In the genomic region with DNA sequence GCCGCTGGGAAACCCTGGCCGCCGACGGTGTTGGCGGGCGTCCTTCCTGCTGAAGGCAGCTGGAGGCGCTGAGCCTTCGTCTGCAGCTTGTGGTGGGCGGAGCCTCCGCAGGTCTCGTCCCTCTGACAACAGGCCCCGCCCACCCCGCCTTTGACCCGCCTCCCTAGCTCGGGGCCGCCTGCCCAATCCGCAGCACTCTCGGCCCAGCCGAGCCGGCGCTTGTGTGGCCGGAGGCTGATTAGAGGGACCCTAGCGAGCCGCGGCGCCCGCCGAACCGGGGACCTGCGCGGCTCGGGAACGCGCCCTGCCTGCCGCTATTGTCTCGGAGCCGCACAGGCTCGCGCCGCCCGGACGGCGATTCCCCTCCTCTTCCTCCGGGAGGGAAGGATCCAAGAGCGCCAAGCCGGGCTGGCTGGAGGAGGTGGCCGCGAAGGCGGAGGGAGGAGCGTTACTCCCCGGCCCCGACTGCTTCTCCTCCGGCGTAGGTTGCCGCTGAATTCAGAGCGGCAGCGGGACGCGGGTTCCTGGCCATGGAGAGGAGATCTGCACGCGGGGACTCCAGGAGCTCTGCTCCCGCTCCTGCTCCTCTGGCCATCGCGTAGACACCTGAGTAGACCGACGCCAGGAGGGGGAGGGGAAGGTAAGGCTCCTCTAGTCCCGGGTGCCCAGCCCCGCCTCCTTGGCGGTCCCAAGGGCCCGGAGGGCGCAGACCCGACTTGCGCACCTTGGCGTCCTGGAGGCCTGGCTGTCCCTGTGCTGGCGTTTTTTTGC, we compare ENCODE assay signal across 8 mouse cellular contexts. TPM values are rescaled to one million over a fixed set of nuclear protein-coding genes. Genes with fewer than 3 reads are reported as not detected.
DNase-seq lines count a peak whose midpoint lies in the region; ATAC-seq and TF ChIP-seq lines count a peak whose summit lies in the region.

TSS of gene Cemip2 (plus strand) at position 196 of the 771 bp plus-strand sequence.

- H3K4me1 ChIP-seq in ES-Bruce4 (ENCODE audit: control insufficient read depth, insufficient read depth, low read length) = peaks cover 1% of the 10 kb centered on the region
- peaks cover 52% of the 10 kb centered on the region for H3K4me1 ChIP-seq in forebrain, embryonic 12.5 days
- peaks cover 36% of the 10 kb centered on the region for H3K4me1 ChIP-seq in heart, postnatal 0 days (ENCODE audit: control insufficient read depth, insufficient read depth)
- H3K4me1 ChIP-seq in liver, embryonic 15.5 days (replicated peaks) = peaks cover 34% of the 10 kb centered on the region
- H3K4me1 ChIP-seq in neural tube, embryonic 11.5 days (ENCODE audit: control insufficient read depth, insufficient read depth, low read length) = peaks cover 27% of the 10 kb centered on the region
- peaks cover 31% of the 10 kb centered on the region for H3K4me1 ChIP-seq in stomach, embryonic 16.5 days (ENCODE audit: control insufficient read depth, insufficient read depth, low read length)

- no peaks in the 10 kb centered on the region for H3K9me3 ChIP-seq in ES-Bruce4 (replicated peaks; ENCODE audit: control insufficient read depth, insufficient read depth, low read length, poor library complexity, severe bottlenecking)
- H3K9me3 ChIP-seq in forebrain, embryonic 12.5 days = no peaks in the 10 kb centered on the region
- no peaks in the 10 kb centered on the region for H3K9me3 ChIP-seq in heart, postnatal 0 days (replicated peaks; ENCODE audit: control insufficient read depth, low read length)
- no peaks in the 10 kb centered on the region for H3K9me3 ChIP-seq in liver, embryonic 15.5 days (replicated peaks)
- no peaks in the 10 kb centered on the region for H3K9me3 ChIP-seq in neural tube, embryonic 11.5 days (ENCODE audit: control insufficient read depth, low read length)
- H3K9me3 ChIP-seq in stomach, embryonic 16.5 days (replicated peaks; ENCODE audit: control insufficient read depth, low read length) = no peaks in the 10 kb centered on the region

- peak; percentile 95 for ATAC-seq in forebrain, embryonic 12.5 days (ENCODE audit: low FRiP score)
- ATAC-seq in heart, postnatal 0 days (ENCODE audit: insufficient read depth, low read depth) = peak; percentile 94
- peak; percentile 96 for ATAC-seq in liver, embryonic 15.5 days (ENCODE audit: insufficient read depth)
- ATAC-seq in neural tube, embryonic 11.5 days (ENCODE audit: insufficient read depth, low FRiP score, low TSS enrichment) = peak; percentile 90
- ATAC-seq in stomach, embryonic 16.5 days (ENCODE audit: insufficient read depth, low FRiP score) = peak; percentile 97

- peak within 1 kb of the TSS; percentile 91 for H3K4me3 ChIP-seq in ES-Bruce4 (ENCODE audit: low read depth, low read length)
- H3K4me3 ChIP-seq in forebrain, embryonic 12.5 days (replicated peaks) = peak within 1 kb of the TSS; percentile 87
- H3K4me3 ChIP-seq in heart, postnatal 0 days (ENCODE audit: low read depth, low read length) = peak within 1 kb of the TSS; percentile 93
- H3K4me3 ChIP-seq in liver, embryonic 15.5 days (replicated peaks) = peak within 1 kb of the TSS; percentile 82
- peak within 1 kb of the TSS; percentile 93 for H3K4me3 ChIP-seq in neural tube, embryonic 11.5 days (ENCODE audit: low read depth, low read length)
- H3K4me3 ChIP-seq in stomach, embryonic 16.5 days (replicated peaks; ENCODE audit: low read length) = peak within 1 kb of the TSS; percentile 93

- no peaks in the 10 kb centered on the region for H3K27me3 ChIP-seq in ES-Bruce4 (ENCODE audit: control insufficient read depth, insufficient read depth, low read length, poor library complexity, severe bottlenecking)
- 0 out of 2 replicates have a peak, but pooled peaks cover 3% of the 10 kb centered on the region for H3K27me3 ChIP-seq in forebrain, embryonic 12.5 days
- no peaks in the 10 kb centered on the region for H3K27me3 ChIP-seq in heart, postnatal 0 days (ENCODE audit: control insufficient read depth, insufficient read depth, low read length)
- H3K27me3 ChIP-seq in liver, embryonic 15.5 days = peaks cover 27% of the 10 kb centered on the region
- no peaks in the 10 kb centered on the region for H3K27me3 ChIP-seq in neural tube, embryonic 11.5 days (ENCODE audit: control insufficient read depth, insufficient read depth, low read length)
- H3K27me3 ChIP-seq in stomach, embryonic 16.5 days (ENCODE audit: control insufficient read depth, insufficient read depth, low read length) = no peaks in the 10 kb centered on the region

- TF ChIP-seq CTCF in ES-Bruce4 (IDR thresholded peaks at IDR 0.05; ENCODE audit: low read depth, low read length) = peak; percentile 51
- peak; percentile 50 for TF ChIP-seq CTCF in heart, postnatal 0 days (IDR thresholded peaks at IDR 0.05; ENCODE audit: low read depth)

- DNase-seq in c-Kit-positive CD71-positive TER-119-positive erythroid progenitor cells, embryonic 14.5 days (ENCODE audit: low spot score) = peak; percentile 89
- peak; percentile 95 for DNase-seq in heart, postnatal 0 days (ENCODE audit: low spot score)
- peak; percentile 97 to 99 for DNase-seq in kidney, postnatal 36 days
- peak; percentile 98 for DNase-seq in neural tube, embryonic 11.5 days (ENCODE audit: low spot score)

- WGBS in forebrain, embryonic 12.5 days = under 1% methylated on average over 68 of the region's 75 CpGs
- under 1% methylated on average over 52 of the region's 75 CpGs for WGBS in heart, postnatal 0 days
- under 1% methylated on average over 73 of the region's 75 CpGs for WGBS in liver, embryonic 15.5 days (ENCODE audit: insufficient replicate concordance)
- under 1% methylated on average over 73 of the region's 75 CpGs for WGBS in neural tube, embryonic 11.5 days
- under 1% methylated on average over 74 of the region's 75 CpGs for WGBS in stomach, embryonic 16.5 days

- H3K4me2 ChIP-seq in forebrain, embryonic 12.5 days = peak within 1 kb of the TSS; percentile 83
- peak within 1 kb of the TSS; percentile 59 for H3K4me2 ChIP-seq in heart, postnatal 0 days (ENCODE audit: low read depth, low read length)
- H3K4me2 ChIP-seq in liver, embryonic 15.5 days = peak within 1 kb of the TSS; percentile 94
- peak within 1 kb of the TSS; percentile 80 for H3K4me2 ChIP-seq in neural tube, embryonic 11.5 days (ENCODE audit: low read depth)
- H3K4me2 ChIP-seq in stomach, embryonic 16.5 days (ENCODE audit: low read depth, low read length) = peak within 1 kb of the TSS; percentile 83

- TF ChIP-seq EP300 in ES-Bruce4 (IDR thresholded peaks at IDR 0.05; ENCODE audit: insufficient read depth, low read depth, low read length) = 0 out of 2 replicates have a peak, but pooled peaks have one; percentile 15
- TF ChIP-seq EP300 in heart, postnatal 0 days (IDR thresholded peaks at IDR 0.05; ENCODE audit: low read depth) = no peak

- peak; percentile 63 for TF ChIP-seq POLR2A in ES-Bruce4 (IDR thresholded peaks at IDR 0.05; ENCODE audit: insufficient read depth, low read length)

- H3K36me3 ChIP-seq in ES-Bruce4 (ENCODE audit: control insufficient read depth, insufficient read depth, low read length, poor library complexity, severe bottlenecking) = no peaks in the 10 kb centered on the region
- no peaks in the 10 kb centered on the region for H3K36me3 ChIP-seq in forebrain, embryonic 12.5 days (replicated peaks)
- H3K36me3 ChIP-seq in heart, postnatal 0 days (replicated peaks; ENCODE audit: control insufficient read depth, insufficient read depth, low read length) = no peaks in the 10 kb centered on the region
- no peaks in the 10 kb centered on the region for H3K36me3 ChIP-seq in liver, embryonic 15.5 days (replicated peaks)
- no peaks in the 10 kb centered on the region for H3K36me3 ChIP-seq in neural tube, embryonic 11.5 days (ENCODE audit: control insufficient read depth, insufficient read depth, low read length)
- no peaks in the 10 kb centered on the region for H3K36me3 ChIP-seq in stomach, embryonic 16.5 days (ENCODE audit: control insufficient read depth, insufficient read depth, low read length)

- peak within 1 kb of the TSS; percentile 48 for H3K27ac ChIP-seq in ES-Bruce4 (ENCODE audit: insufficient read depth, low read length)
- peak within 1 kb of the TSS; percentile 98 for H3K27ac ChIP-seq in forebrain, embryonic 12.5 days
- peak within 1 kb of the TSS; percentile 95 for H3K27ac ChIP-seq in heart, postnatal 0 days (ENCODE audit: low read depth)
- peak within 1 kb of the TSS; percentile 70 for H3K27ac ChIP-seq in liver, embryonic 15.5 days (replicated peaks)
- peak within 1 kb of the TSS; percentile 93 for H3K27ac ChIP-seq in neural tube, embryonic 11.5 days (ENCODE audit: low read depth, low read length)
- H3K27ac ChIP-seq in stomach, embryonic 16.5 days (ENCODE audit: low read length) = peak within 1 kb of the TSS; percentile 88

- peak within 1 kb of the TSS; percentile 87 for H3K9ac ChIP-seq in ES-Bruce4 (ENCODE audit: low read depth, poor library complexity, severe bottlenecking)
- H3K9ac ChIP-seq in forebrain, embryonic 12.5 days = peak within 1 kb of the TSS; percentile 89
- H3K9ac ChIP-seq in heart, postnatal 0 days (replicated peaks; ENCODE audit: low read depth, low read length) = peak within 1 kb of the TSS; percentile 84
- peak within 1 kb of the TSS; percentile 70 for H3K9ac ChIP-seq in liver, embryonic 15.5 days
- H3K9ac ChIP-seq in neural tube, embryonic 11.5 days (ENCODE audit: low read length) = peak within 1 kb of the TSS; percentile 95
- peak within 1 kb of the TSS; percentile 78 for H3K9ac ChIP-seq in stomach, embryonic 16.5 days (ENCODE audit: low read length)

RNA-seq across cellular contexts. Expression of gene Cemip2, which starts in this region (rescaled TPM):
- 41.9 and 43.1 TPM in 2 replicates for polyA plus RNA-seq in ES-Bruce4 (2011; ENCODE audit: insufficient read depth, insufficient read length, low read depth, missing spikeins)
- 88.7 and 89.2 TPM in 2 replicates for polyA plus RNA-seq in forebrain, embryonic 12.5 days (2016; fragmentation: Nextera tagmentation; extraction: Ambion mirVana)
- 55.8 and 58.8 TPM in 2 replicates for total RNA-seq in heart, postnatal 0 days (2014; rRNA removed; ENCODE audit: low replicate concordance)
- polyA plus RNA-seq in heart, postnatal 0 days (2015; fragmentation: Nextera tagmentation; extraction: Ambion mirVana) = 19.1 and 20.2 TPM in 2 replicates
- 7.2 and 8.5 TPM in 2 replicates for polyA plus RNA-seq in liver, embryonic 15.5 days (2015; fragmentation: Nextera tagmentation; extraction: Ambion mirVana)
- polyA plus RNA-seq in neural tube, embryonic 11.5 days (2014; fragmentation: Nextera tagmentation; extraction: Ambion mirVana) = 99.9 and 108 TPM in 2 replicates
- 11.7 and 13.0 TPM in 2 replicates for polyA plus RNA-seq in stomach, embryonic 16.5 days (2015; fragmentation: Nextera tagmentation; extraction: Ambion mirVana)

Comparison
In these comparisons a context has a peak if more than half of its experiments do, and no peak if none do; other contexts are left out.
1. Peak in every context shown above with its lines: DNase-seq, ATAC-seq, H3K4me3 ChIP-seq and H3K27ac ChIP-seq.
2. H3K27ac ChIP-seq: peak in every context shown above with its lines; median percentile 98 in forebrain, embryonic 12.5 days; 95 in heart, postnatal 0 days; 93 in neural tube, embryonic 11.5 days; 88 in stomach, embryonic 16.5 days; 70 in liver, embryonic 15.5 days; 48 in ES-Bruce4.